Mouse (Mus musculus) CH12.LX (cell line): ENCODE results near the gene Ube2d2b.

Experiments
- CTCF ChIP-seq, 2 experiments: IDR thresholded peaks in 1 of 2; conservative IDR thresholded peaks in 1 of 2; 2 replicates each; pipeline ENCODE4 v1.5.1; 2011 to 2012; ENCODE audit warnings: low read depth in 2 of 2, low read length in 2 of 2, improper control_type of control experiment in 1 of 2, inconsistent platforms in 1 of 2, mild to moderate bottlenecking in 1 of 2, moderate library complexity in 1 of 2
- EP300 ChIP-seq: IDR thresholded peaks from 2 replicates; pipeline ENCODE4 v1.6.1; 2011; ENCODE audit warnings: low read length, improper control_type of control experiment
- ETS1 ChIP-seq: conservative IDR thresholded peaks from 2 replicates; pipeline ENCODE4 v1.6.1; 2012; ENCODE audit warnings: low read depth, mild to moderate bottlenecking, inconsistent platforms, low read length, improper control_type of control experiment, moderate library complexity
- HCFC1 ChIP-seq: IDR thresholded peaks from 2 replicates; pipeline ENCODE4 v1.6.1; 2012; ENCODE audit warnings: low read depth, mild to moderate bottlenecking, inconsistent platforms, low read length, improper control_type of control experiment
- MAFK ChIP-seq: IDR thresholded peaks from 2 replicates; pipeline ENCODE4 v1.6.1; 2011; ENCODE audit warnings: low read length, improper control_type of control experiment; ENCODE audit not compliant: insufficient replicate concordance
- MAX ChIP-seq: IDR thresholded peaks from 2 replicates; pipeline ENCODE4 v1.6.1; 2011; ENCODE audit warnings: low read length, improper control_type of control experiment
- MEF2A ChIP-seq: IDR thresholded peaks from 2 replicates; pipeline ENCODE4 v1.6.1; 2014; ENCODE audit warnings: low read depth, mild to moderate bottlenecking, inconsistent platforms, low read length, improper control_type of control experiment, borderline replicate concordance
- MYC ChIP-seq: IDR thresholded peaks from 2 replicates; pipeline ENCODE4 v1.6.1; 2011; ENCODE audit warnings: low read depth, mild to moderate bottlenecking, improper control_type of control experiment, low read length
- NELFE ChIP-seq: IDR thresholded peaks from 2 replicates; pipeline ENCODE4 v1.6.1; 2011; ENCODE audit warnings: low read depth, low read length, improper control_type of control experiment
- NRF1 ChIP-seq: IDR thresholded peaks from 2 replicates; pipeline ENCODE4 v1.6.1; 2014; ENCODE audit warnings: low read depth, mild to moderate bottlenecking, inconsistent platforms, low read length, improper control_type of control experiment, moderate library complexity
- POLR2A ChIP-seq: IDR thresholded peaks from 2 replicates; pipeline ENCODE4 v1.6.1; 2011; ENCODE audit warnings: low read depth, mild to moderate bottlenecking, improper control_type of control experiment, low read length
- ZMIZ1 ChIP-seq: IDR thresholded peaks from 2 replicates; pipeline ENCODE4 v1.6.1; 2012; ENCODE audit warnings: low read depth, mild to moderate bottlenecking, inconsistent platforms, low read length, improper control_type of control experiment

DNA sequence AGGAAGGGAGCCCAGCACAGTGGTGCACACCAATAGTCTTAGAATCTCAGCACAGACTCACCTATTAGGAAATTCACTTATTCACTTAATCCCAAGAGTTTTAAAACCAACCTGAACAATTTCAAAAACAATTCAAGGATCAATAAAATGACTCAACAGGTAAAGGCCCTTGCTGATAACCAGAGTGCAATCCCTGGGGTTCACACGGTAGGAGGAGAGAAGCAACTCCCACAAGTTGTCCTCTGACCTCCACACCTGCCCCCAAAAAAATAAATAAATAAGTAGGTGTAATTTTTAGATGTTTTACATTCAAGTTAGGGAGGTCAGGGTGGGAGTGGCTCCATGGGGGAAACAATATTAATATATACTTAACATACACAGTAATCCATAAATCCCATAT is 7.4 kb upstream of the Ube2d2b start:
- TF ChIP-seq CTCF (conservative IDR thresholded peaks at IDR 0.05 in 1 of 2, IDR thresholded peaks at IDR 0.05 in 1 of 2; ENCODE audit: low read depth in 2 of 2, low read length in 2 of 2) (no peak), HCFC1 (no peak), EP300 (no peak), ETS1 (no peak), NRF1 (no peak), MYC (no peak), MAX (no peak), MEF2A (no peak), ZMIZ1 (no peak), MAFK (no peak), NELFE (no peak), POLR2A (no peak)
